Mouse (Mus musculus) heart, embryonic 11.5 days (tissue): ENCODE measurements around the gene Mcat. TPM values are rescaled to one million over a fixed set of nuclear protein-coding genes. Genes with fewer than 3 reads are reported as not detected.

Experiments used
- ATAC-seq: fragments of 200-750 bp; cut with Nextera tagmentation; replicated peaks from 2 replicates; pipeline ENCODE4 v1.8.0; 2017; ENCODE audit warnings: moderate library complexity; ENCODE audit not compliant: insufficient number of reproducible peaks, low FRiP score, low TSS enrichment
- H3K27ac ChIP-seq: fragments of 300-500 bp; sonication (generic); 2 replicates; pipeline ENCODE4 v1.5.1; 2014; ENCODE audit warnings: mild to moderate bottlenecking, low read depth, low read length
- H3K27me3 ChIP-seq: fragments of 300-500 bp; sonication (generic); 2 replicates; pipeline ENCODE4 v1.6.1; 2014; ENCODE audit warnings: mild to moderate bottlenecking, low read length, mixed read lengths; ENCODE audit not compliant: control insufficient read depth, insufficient read depth
- H3K36me3 ChIP-seq: fragments of 300-500 bp; sonication (generic); 2 replicates; pipeline ENCODE4 v1.6.1; 2014; ENCODE audit warnings: mild to moderate bottlenecking, low read length, moderate library complexity, mixed read lengths; ENCODE audit not compliant: control insufficient read depth, insufficient read depth
- H3K4me1 ChIP-seq: fragments of 300-500 bp; sonication (generic); 2 replicates; pipeline ENCODE4 v1.6.1; 2014; ENCODE audit warnings: low read length; ENCODE audit not compliant: control insufficient read depth, insufficient read depth
- H3K4me2 ChIP-seq: fragments of 300-500 bp; sonication (generic); 2 replicates; pipeline ENCODE4 v1.6.1; 2014; ENCODE audit warnings: mild to moderate bottlenecking, moderate library complexity
- H3K4me3 ChIP-seq: fragments of 300-500 bp; sonication (generic); 2 replicates; pipeline ENCODE4 v1.5.1; 2014; ENCODE audit warnings: low read depth, low read length
- H3K9ac ChIP-seq: fragments of 300-500 bp; sonication (generic); 2 replicates; pipeline ENCODE4 v1.6.1; 2014; ENCODE audit warnings: mild to moderate bottlenecking, low read depth, low read length, moderate library complexity
- H3K9me3 ChIP-seq: fragments of 300-500 bp; sonication (generic); replicated peaks from 2 replicates; pipeline ENCODE4 v1.6.1; 2016; ENCODE audit warnings: low read length; ENCODE audit not compliant: control insufficient read depth
- WGBS: fragments of 180-500 bp; shearing (Covaris S2); extraction: QIAGEN DNeasy Blood & Tissue Kit; methylation state at CpG from one replicate; pipeline ENCODE4 v1.1.7; 2014; ENCODE audit not compliant: insufficient replicate concordance; 5-methylcytosine and 5-hydroxymethylcytosine counted together
- polyA plus RNA-seq: library from polyadenylated mRNA; unstranded; fragments of >200 nt; fragmentation: Nextera tagmentation; extraction: Ambion mirVana; gene quantifications from 2 replicates; pipeline ENCODE4 v1.2.1, GENCODE M21; 2014

The Mcat gene
- polyA plus RNA-seq, 1 experiment from 2014 or later, result 28.3 TPM

GRCm38 (mm10) chr15:83584741-83585220 is 21.2 kb upstream of the Mcat start:
- Histone ChIP-seq H3K9ac (no peak overlapping the region), H3K27ac (no peak overlapping the region), H3K27me3 (no peaks in the 10 kb centered on the region), H3K9me3 (peaks cover 5% of the 10 kb centered on the region), H3K36me3 (peaks cover 43% of the 10 kb centered on the region), H3K4me3 (no peak overlapping the region), H3K4me1 (no peaks in the 10 kb centered on the region), H3K4me2 (no peak overlapping the region)
- WGBS, result 78% methylated on average over 6 of the region's 6 CpGs
- ATAC-seq, result no peak

- Histone ChIP-seq H3K36me3 (peaks cover 48% of the 10 kb centered on the region), H3K9ac (no peak overlapping the region)
Observed at GRCm38 (mm10) chr15:83583419-83584156, 20.0 kb upstream of the Mcat start.

DNA sequence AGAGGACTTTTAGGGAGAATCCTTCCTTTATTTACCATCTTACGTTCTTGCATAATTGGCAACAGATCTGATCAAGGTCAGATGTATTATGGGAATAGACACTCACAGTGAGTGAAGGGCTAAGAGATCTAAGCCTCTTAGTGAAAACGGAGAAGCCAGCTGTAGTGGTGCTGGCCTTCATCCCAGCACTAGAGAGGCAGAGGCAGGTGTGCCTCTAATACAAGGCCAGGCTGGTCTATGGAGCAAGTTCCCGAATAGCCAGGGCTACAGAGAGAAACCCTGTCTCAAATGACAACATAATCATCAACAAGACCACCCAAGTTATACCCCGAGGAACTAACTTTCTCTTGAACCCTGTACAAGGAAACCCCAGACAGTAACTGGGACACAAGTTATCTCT is 19.3 kb upstream of the Mcat start:
- Histone ChIP-seq H3K4me1 (no peaks in the 10 kb centered on the region), H3K9me3 (peaks cover 5% of the 10 kb centered on the region), H3K4me3 (no peak overlapping the region), H3K4me2 (no peak overlapping the region), H3K27ac (no peak overlapping the region), H3K9ac (no peak overlapping the region), H3K27me3 (no peaks in the 10 kb centered on the region), H3K36me3 (peaks cover 47% of the 10 kb centered on the region)
- ATAC-seq, result no peak
- WGBS, result 85% methylated on average over 4 of the region's 4 CpGs

More at GRCm38 (mm10) chr15:83583419-83584156, 20.0 kb upstream of the Mcat start:
- H3K4me1 ChIP-seq, result no peaks in the 10 kb centered on the region
- H3K4me3 ChIP-seq, result no peak overlapping the region
- no peaks in the 10 kb centered on the region for H3K27me3 ChIP-seq
- no peak overlapping the region for H3K4me2 ChIP-seq
- ATAC-seq, result no peak; the same call in 1 of the 2 replicates
- peaks cover 5% of the 10 kb centered on the region for H3K9me3 ChIP-seq
- WGBS, result 73% methylated on average over 8 of the region's 8 CpGs
- no peak overlapping the region for H3K27ac ChIP-seq

GRCm38 (mm10) chr15:83576651-83577050 is 13.1 kb upstream of the Mcat start:
- Histone ChIP-seq H3K27me3 (no peaks in the 10 kb centered on the region), H3K9ac (no peak overlapping the region), H3K4me3 (no peak overlapping the region), H3K4me1 (no peaks in the 10 kb centered on the region), H3K9me3 (no peaks in the 10 kb centered on the region), H3K27ac (no peak overlapping the region), H3K4me2 (no peak overlapping the region), H3K36me3 (peaks cover 30% of the 10 kb centered on the region)
- 87% methylated on average over 9 of the region's 9 CpGs for WGBS
- no peak for ATAC-seq

GRCm38 (mm10) chr15:83575543-83575942 is 12.0 kb upstream of the Mcat start:
- WGBS, result 91% methylated on average over 8 of the region's 8 CpGs

GRCm38 (mm10) chr15:83574731-83575351 is 11.3 kb upstream of the Mcat start:
- H3K27ac ChIP-seq, result no peak overlapping the region
- no peaks in the 10 kb centered on the region for H3K9me3 ChIP-seq
- no peak overlapping the region for H3K4me2 ChIP-seq
- WGBS, result 89% methylated on average over 6 of the region's 6 CpGs
- H3K9ac ChIP-seq, result no peak overlapping the region
- ATAC-seq, result no peak
- H3K36me3 ChIP-seq, result peaks cover 19% of the 10 kb centered on the region
- H3K4me3 ChIP-seq, result no peak overlapping the region
- no peaks in the 10 kb centered on the region for H3K4me1 ChIP-seq
- H3K27me3 ChIP-seq, result no peaks in the 10 kb centered on the region

More at GRCm38 (mm10) chr15:83575543-83575942, 12.0 kb upstream of the Mcat start:
- no peaks in the 10 kb centered on the region for H3K27me3 ChIP-seq
- no peak overlapping the region for H3K4me2 ChIP-seq
- H3K27ac ChIP-seq, result no peak overlapping the region
- no peak overlapping the region for H3K9ac ChIP-seq
- no peaks in the 10 kb centered on the region for H3K4me1 ChIP-seq
- no peak overlapping the region for H3K4me3 ChIP-seq
- ATAC-seq, result no peak
- no peaks in the 10 kb centered on the region for H3K9me3 ChIP-seq
- H3K36me3 ChIP-seq, result peaks cover 22% of the 10 kb centered on the region

DNA sequence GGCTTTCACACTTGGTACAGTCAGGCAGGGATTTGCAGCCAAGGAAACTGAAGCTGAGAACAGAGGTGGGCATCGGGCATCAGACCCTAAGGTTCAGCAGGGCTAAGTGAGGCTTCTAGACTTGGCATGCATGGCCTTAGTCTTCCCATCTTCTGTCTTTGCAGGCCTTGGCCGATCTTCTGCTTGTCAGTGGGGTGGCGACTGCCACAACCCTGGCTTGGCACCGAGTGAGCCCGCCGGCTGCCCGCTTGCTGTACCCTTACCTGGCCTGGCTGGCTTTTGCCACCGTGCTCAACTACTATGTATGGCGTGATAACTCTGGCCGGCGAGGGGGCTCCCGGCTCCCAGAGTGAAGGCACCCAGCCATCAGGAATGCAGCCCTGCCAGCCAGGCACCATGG is 10.0 kb upstream of the Mcat start:
- Histone ChIP-seq H3K27me3 (no peaks in the 10 kb centered on the region), H3K4me3 (no peak overlapping the region), H3K27ac (no peak overlapping the region), H3K9me3 (no peaks in the 10 kb centered on the region), H3K4me2 (no peak overlapping the region), H3K36me3 (peaks cover 14% of the 10 kb centered on the region), H3K9ac (no peak overlapping the region), H3K4me1 (no peaks in the 10 kb centered on the region)
- no peak for ATAC-seq
- WGBS, result 92% methylated on average over 12 of the region's 12 CpGs

DNA sequence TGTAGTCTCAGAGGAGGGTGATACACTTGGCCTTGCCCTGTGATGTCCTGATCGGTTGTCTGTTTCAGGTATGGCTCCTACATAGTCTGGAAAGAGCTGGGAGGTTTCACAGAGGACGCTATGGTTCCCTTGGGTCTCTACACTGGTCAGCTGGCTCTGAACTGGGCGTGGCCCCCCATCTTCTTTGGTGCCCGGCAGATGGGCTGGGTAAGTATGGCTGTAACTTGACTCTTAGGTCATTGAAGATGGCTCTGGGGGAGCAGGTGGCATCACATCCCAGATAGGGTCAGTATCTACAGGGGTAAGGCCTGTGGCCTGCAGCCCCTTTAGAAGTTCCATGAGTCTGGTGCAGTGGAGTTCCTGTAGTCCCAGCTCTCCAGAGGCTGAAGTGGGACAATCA is 8.5 kb upstream of the Mcat start:
- no peak for ATAC-seq
- no peaks in the 10 kb centered on the region for H3K4me1 ChIP-seq
- no peaks in the 10 kb centered on the region for H3K9me3 ChIP-seq
- H3K9ac ChIP-seq, result no peak overlapping the region
- H3K4me2 ChIP-seq, result no peak overlapping the region
- 85% methylated on average over 4 of the region's 4 CpGs for WGBS
- peaks cover 12% of the 10 kb centered on the region for H3K36me3 ChIP-seq
- H3K4me3 ChIP-seq, result no peak overlapping the region
- no peaks in the 10 kb centered on the region for H3K27me3 ChIP-seq
- no peak overlapping the region for H3K27ac ChIP-seq
